Mouse (Mus musculus): ENCODE results near the gene Ppfia1. TPM values are rescaled to one million over a fixed set of nuclear protein-coding genes. Genes with fewer than 3 reads are reported as not detected.
A peak's percentile ranks its signal among the peaks of the same experiment; 100 is the strongest.

The Ppfia1 gene
- total and polyA plus RNA-seq, 2 experiments from 2014 or later, result 14.3 to 30.4 TPM

- Histone ChIP-seq H3K27ac (ENCODE audit: low read depth, low read length) (no peak overlapping the region), H3K4me2 (ENCODE audit: low read depth, low read length, poor library complexity, severe bottlenecking) (no peak overlapping the region), H3K27me3 (ENCODE audit: insufficient read depth, low read length) (no peaks in the 10 kb centered on the region), H3K9ac (replicated peaks; ENCODE audit: low read length, poor library complexity, severe bottlenecking) (no peak overlapping the region), H3K4me1 (ENCODE audit: insufficient read depth, low read length) (no peaks in the 10 kb centered on the region), H3K9me3 (ENCODE audit: low read length) (no peaks in the 10 kb centered on the region), H3K4me3 (ENCODE audit: low read depth, low read length) (no peak overlapping the region), H3K36me3 (ENCODE audit: insufficient read depth, low read length) (no peaks in the 10 kb centered on the region)
- DNase-seq (ENCODE audit: low spot score) (no peak), ATAC-seq (ENCODE audit: low FRiP score) (no peak)
- peak; percentile 31 for TF ChIP-seq CTCF (IDR thresholded peaks at IDR 0.05)
- 47% methylated on average over 6 of the region's 6 CpGs for whole genome bisulfite sequencing
Observed at GRCm38 (mm10) chr7:144558552-144558951, 5.0 kb upstream of the Ppfia1 start.

DNA sequence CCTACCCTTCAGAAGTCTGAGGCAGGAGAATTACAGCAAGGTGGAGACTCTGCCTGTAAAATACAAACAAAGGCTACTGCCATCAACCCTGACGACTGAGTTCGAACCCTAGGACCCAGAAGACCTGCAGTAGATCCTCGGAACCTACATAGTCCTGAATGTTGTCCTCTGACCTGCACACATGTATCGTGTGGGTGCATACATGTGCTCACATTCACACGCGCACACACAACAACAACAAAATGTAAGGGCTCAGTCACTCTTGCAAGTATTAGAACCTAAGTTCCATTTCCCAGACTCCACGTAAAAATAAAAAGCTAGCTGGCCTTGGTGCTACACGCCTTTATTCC is 569 bp upstream of the Ppfia1 start:
- TF ChIP-seq CTCF (IDR thresholded peaks at IDR 0.05), result no peak
- DNase-seq (ENCODE audit: low spot score) (no peak), ATAC-seq (ENCODE audit: low FRiP score) (peak; percentile 36; the same call in 1 of the 2 replicates)
- Histone ChIP-seq H3K27ac (ENCODE audit: low read depth, low read length) (peak overlapping the region; percentile 69), H3K4me3 (ENCODE audit: low read depth, low read length) (peak overlapping the region; percentile 96), H3K27me3 (ENCODE audit: insufficient read depth, low read length) (no peaks in the 10 kb centered on the region), H3K4me2 (ENCODE audit: low read depth, low read length, poor library complexity, severe bottlenecking) (peak overlapping the region; percentile 64), H3K9me3 (ENCODE audit: low read length) (no peaks in the 10 kb centered on the region), H3K36me3 (ENCODE audit: insufficient read depth, low read length) (peaks cover 7% of the 10 kb centered on the region; the same call in 1 of the 2 replicates), H3K4me1 (ENCODE audit: insufficient read depth, low read length) (peaks cover 9% of the 10 kb centered on the region; the same call in 1 of the 2 replicates), H3K9ac (replicated peaks; ENCODE audit: low read length, poor library complexity, severe bottlenecking) (peak overlapping the region; percentile 62)
- 23% methylated on average over 8 of the region's 8 CpGs for WGBS

DNA sequence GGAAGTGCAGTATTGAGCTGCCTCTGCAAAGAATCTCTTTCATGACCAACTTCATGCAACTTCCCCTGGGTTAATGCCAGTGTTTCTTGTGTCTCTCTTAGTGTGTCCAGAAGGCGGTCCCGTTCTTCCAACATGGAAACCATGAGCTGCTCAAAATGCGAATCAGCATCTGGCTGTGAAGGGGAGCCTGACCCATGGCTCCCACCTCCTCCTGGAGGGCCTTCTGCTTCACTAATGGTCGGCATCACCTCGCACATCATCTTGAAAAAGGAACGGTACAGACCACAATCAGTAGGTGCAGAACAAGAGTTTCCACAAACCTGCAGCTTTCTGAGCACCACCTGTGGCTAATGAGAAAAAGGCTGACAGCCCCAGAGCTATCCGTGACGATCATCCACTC is 1.3 kb downstream of the Ppfia1 start:
- H3K4me3 ChIP-seq (ENCODE audit: low read depth, low read length), result peak overlapping the region; percentile 96
- H3K9ac ChIP-seq (replicated peaks; ENCODE audit: low read length, poor library complexity, severe bottlenecking), result peak overlapping the region; percentile 97; the same call in 1 of the 2 replicates
- H3K4me1 ChIP-seq (ENCODE audit: insufficient read depth, low read length), result peaks cover 9% of the 10 kb centered on the region; the same call in 1 of the 2 replicates
- ATAC-seq (ENCODE audit: low FRiP score) (no peak), DNase-seq (ENCODE audit: low spot score) (no peak)
- H3K4me2 ChIP-seq (ENCODE audit: low read depth, low read length, poor library complexity, severe bottlenecking), result peak overlapping the region; percentile 80
- peaks cover 7% of the 10 kb centered on the region; the same call in 1 of the 2 replicates for H3K36me3 ChIP-seq (ENCODE audit: insufficient read depth, low read length)
- no peak overlapping the region for H3K27ac ChIP-seq (ENCODE audit: low read depth, low read length)
- WGBS, result 84% methylated on average over 8 of the region's 8 CpGs
- H3K27me3 ChIP-seq (ENCODE audit: insufficient read depth, low read length), result no peaks in the 10 kb centered on the region
- no peaks in the 10 kb centered on the region for H3K9me3 ChIP-seq (ENCODE audit: low read length)
- TF ChIP-seq CTCF (IDR thresholded peaks at IDR 0.05), result no peak

DNA sequence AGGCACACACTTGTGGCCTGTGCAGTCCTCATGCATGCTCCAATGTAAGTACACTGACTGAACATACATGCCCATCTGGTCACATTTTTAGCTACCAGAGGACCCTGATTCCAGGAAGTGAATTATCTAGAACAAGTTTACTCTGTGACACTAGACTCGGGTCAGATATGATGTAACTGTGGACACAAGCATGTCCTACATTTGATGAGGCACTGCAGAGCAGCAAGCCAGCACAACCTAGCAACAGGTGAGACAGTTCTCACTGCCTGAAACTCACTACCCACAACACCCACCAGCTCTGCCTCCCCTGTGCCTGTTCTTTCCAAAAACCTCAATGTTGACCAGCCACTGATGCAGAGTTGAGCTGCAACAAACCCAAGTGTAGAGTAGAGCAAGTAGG is 2.7 kb downstream of the Ppfia1 start:
- DNase-seq (ENCODE audit: low spot score), result no peak
- Histone ChIP-seq H3K4me1 (ENCODE audit: insufficient read depth, low read length) (peaks cover 9% of the 10 kb centered on the region; the same call in 1 of the 2 replicates), H3K9ac (replicated peaks; ENCODE audit: low read length, poor library complexity, severe bottlenecking) (no peak overlapping the region), H3K4me3 (ENCODE audit: low read depth, low read length) (no peak overlapping the region), H3K4me2 (ENCODE audit: low read depth, low read length, poor library complexity, severe bottlenecking) (no peak overlapping the region), H3K36me3 (ENCODE audit: insufficient read depth, low read length) (peaks cover 7% of the 10 kb centered on the region; the same call in 1 of the 2 replicates), H3K9me3 (ENCODE audit: low read length) (no peaks in the 10 kb centered on the region), H3K27ac (ENCODE audit: low read depth, low read length) (no peak overlapping the region), H3K27me3 (ENCODE audit: insufficient read depth, low read length) (no peaks in the 10 kb centered on the region)
- 91% methylated on average over 1 of the region's 1 CpGs for WGBS
- TF ChIP-seq CTCF (IDR thresholded peaks at IDR 0.05), result no peak
- no peak for ATAC-seq (ENCODE audit: low FRiP score)

DNA sequence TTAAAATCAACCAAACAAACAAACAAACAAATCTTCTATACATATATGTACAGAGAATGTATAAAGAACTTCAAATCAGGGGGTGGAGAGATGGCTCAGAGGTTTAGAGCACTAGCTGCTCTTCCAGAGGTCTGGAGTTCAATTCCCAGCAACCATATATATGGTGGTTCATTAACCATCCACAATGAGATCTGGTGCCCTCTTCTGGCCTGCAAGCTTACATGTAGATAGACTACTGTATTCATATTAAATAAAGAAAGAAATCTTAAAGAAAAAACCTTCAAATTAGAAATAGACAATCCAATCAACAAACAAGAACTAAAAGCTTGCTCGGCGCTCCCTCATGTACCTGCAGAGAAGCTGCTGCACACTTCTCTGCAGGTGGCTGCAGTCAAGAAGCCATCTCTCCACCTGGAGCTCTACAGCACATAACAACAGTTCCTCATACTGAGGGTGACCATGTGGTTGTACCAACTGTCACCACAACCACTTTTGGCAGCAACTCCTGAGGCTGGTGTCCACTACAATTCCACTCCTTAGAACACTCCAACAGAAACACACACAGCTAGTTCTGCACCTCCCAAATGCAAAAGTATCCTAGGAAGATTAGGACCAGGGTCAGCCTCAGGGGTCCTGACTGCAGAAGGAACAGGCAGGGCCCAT is 3.5 kb downstream of the Ppfia1 start:
- Histone ChIP-seq H3K36me3 (ENCODE audit: insufficient read depth, low read length) (peaks cover 7% of the 10 kb centered on the region; the same call in 1 of the 2 replicates), H3K27ac (ENCODE audit: low read depth, low read length) (no peak overlapping the region), H3K4me3 (ENCODE audit: low read depth, low read length) (no peak overlapping the region), H3K4me2 (ENCODE audit: low read depth, low read length, poor library complexity, severe bottlenecking) (no peak overlapping the region), H3K4me1 (ENCODE audit: insufficient read depth, low read length) (peaks cover 9% of the 10 kb centered on the region; the same call in 1 of the 2 replicates), H3K9me3 (ENCODE audit: low read length) (no peaks in the 10 kb centered on the region), H3K9ac (replicated peaks; ENCODE audit: low read length, poor library complexity, severe bottlenecking) (no peak overlapping the region), H3K27me3 (ENCODE audit: insufficient read depth, low read length) (no peaks in the 10 kb centered on the region)
- no peak for ATAC-seq (ENCODE audit: low FRiP score)
- 98% methylated on average over 2 of the region's 2 CpGs for WGBS
- no peak for DNase-seq (ENCODE audit: low spot score)
- no peak for TF ChIP-seq CTCF (IDR thresholded peaks at IDR 0.05)

GRCm38 (mm10) chr7:144545231-144545630 is 8.3 kb downstream of the Ppfia1 start:
- no peak for TF ChIP-seq CTCF (IDR thresholded peaks at IDR 0.05)
- no peaks in the 10 kb centered on the region for H3K36me3 ChIP-seq (ENCODE audit: insufficient read depth, low read length)

More at GRCm38 (mm10) chr7:144545231-144545630, 8.3 kb downstream of the Ppfia1 start:
- H3K27me3 ChIP-seq (ENCODE audit: insufficient read depth, low read length), result no peaks in the 10 kb centered on the region
- no peak overlapping the region for H3K9ac ChIP-seq (replicated peaks; ENCODE audit: low read length, poor library complexity, severe bottlenecking)
- H3K4me2 ChIP-seq (ENCODE audit: low read depth, low read length, poor library complexity, severe bottlenecking), result no peak overlapping the region
- ATAC-seq (ENCODE audit: low FRiP score), result no peak
- no peaks in the 10 kb centered on the region for H3K4me1 ChIP-seq (ENCODE audit: insufficient read depth, low read length)
- WGBS, result 87% methylated on average over 3 of the region's 3 CpGs
- no peaks in the 10 kb centered on the region for H3K9me3 ChIP-seq (ENCODE audit: low read length)
- no peak overlapping the region for H3K27ac ChIP-seq (ENCODE audit: low read depth, low read length)
- no peak overlapping the region for H3K4me3 ChIP-seq (ENCODE audit: low read depth, low read length)
- no peak for DNase-seq (ENCODE audit: low spot score)
